Mouse (Mus musculus) liver, embryonic 14.5 days (tissue): ENCODE measurements around the gene Fam13c. TPM values are rescaled to one million over a fixed set of nuclear protein-coding genes. Genes with fewer than 3 reads are reported as not detected.
"Not testable (repeated sequence)": the region's sequence is repeated elsewhere in the genome, so short reads cannot be mapped to it uniquely, and the experiment has no call there.

Source experiments
- ATAC-seq: fragments of 200-750 bp; cut with Nextera tagmentation; 2 replicates; pipeline ENCODE4 v1.8.0; 2017; ENCODE audit warnings: moderate number of reproducible peaks, mild to moderate bottlenecking, moderate library complexity; ENCODE audit not compliant: insufficient read depth
- DNase-seq, 3 experiments: peaks; one replicate each; pipeline ENCODE4 v3.0.0-alpha.2; 2012 to 2013; ENCODE audit warnings: low read depth in 3 of 3, low spot score in 3 of 3
- H3K27ac ChIP-seq: fragments of 300-500 bp; sonication (generic); 2 replicates; pipeline ENCODE4 v1.5.1; 2014; ENCODE audit warnings: moderate library complexity, mild to moderate bottlenecking, control low read depth, inconsistent platforms
- H3K27me3 ChIP-seq: fragments of 300-500 bp; sonication (generic); 2 replicates; pipeline ENCODE4 v1.6.1; 2014; ENCODE audit warnings: mild to moderate bottlenecking, low read length, moderate library complexity; ENCODE audit not compliant: control insufficient read depth, insufficient read depth
- H3K36me3 ChIP-seq: fragments of 300-500 bp; sonication (generic); replicated peaks from 2 replicates; pipeline ENCODE4 v1.6.1; 2014; ENCODE audit warnings: low read depth; ENCODE audit not compliant: control insufficient read depth, insufficient read depth
- H3K4me1 ChIP-seq, 2 experiments: fragments of 200-500 bp in 1 of 2; fragments of 300-500 bp in 1 of 2; sonication (generic) in 1 of 2; replicated peaks; 2 replicates each; pipeline ENCODE4 v1.6.1; 2012 to 2014; ENCODE audit warnings: antibody characterized with exemption in 1 of 2, inconsistent platforms in 1 of 2, low read length in 1 of 2; ENCODE audit not compliant: control insufficient read depth in 2 of 2, insufficient read depth in 2 of 2
- H3K4me2 ChIP-seq: fragments of 300-500 bp; sonication (generic); 2 replicates; pipeline ENCODE4 v1.6.1; 2014; ENCODE audit warnings: low read depth, mild to moderate bottlenecking, control low read depth, moderate library complexity
- H3K4me3 ChIP-seq, 2 experiments: fragments of 200-500 bp in 1 of 2; fragments of 300-500 bp in 1 of 2; sonication (generic) in 1 of 2; 2 replicates each; pipeline ENCODE4 v1.5.1; 2012 to 2014; ENCODE audit warnings: low read depth in 2 of 2, low read length in 2 of 2, mild to moderate bottlenecking in 2 of 2, control low read depth in 1 of 2, inconsistent platforms in 1 of 2, moderate library complexity in 1 of 2; ENCODE audit not compliant: insufficient read depth in 1 of 2
- H3K9ac ChIP-seq: fragments of 300-500 bp; sonication (generic); replicated peaks from 2 replicates; pipeline ENCODE4 v1.6.1; 2014; ENCODE audit warnings: mild to moderate bottlenecking, control low read depth, moderate library complexity
- H3K9me3 ChIP-seq: fragments of 300-500 bp; sonication (generic); 2 replicates; pipeline ENCODE4 v1.6.1; 2016; ENCODE audit warnings: low read length, mixed read lengths; ENCODE audit not compliant: control insufficient read depth
- CTCF ChIP-seq: IDR thresholded peaks from 2 replicates; pipeline ENCODE4 v1.5.1; 2016; ENCODE audit warnings: antibody characterized with exemption, low read depth, control low read depth
- EP300 ChIP-seq: IDR thresholded peaks from 2 replicates; pipeline ENCODE4 v1.6.1; 2016; ENCODE audit warnings: antibody characterized with exemption, low read depth
- WGBS: fragments of 180-500 bp; shearing (Covaris S2); extraction: QIAGEN DNeasy Blood & Tissue Kit; methylation state at CpG from one replicate; pipeline ENCODE4 v1.1.7; 2014; ENCODE audit not compliant: insufficient replicate concordance; 5-methylcytosine and 5-hydroxymethylcytosine counted together
- polyA plus RNA-seq, 2 experiments: library from polyadenylated mRNA; depleted of rRNA in 1 of 2; stranded (reverse) in 1 of 2; unstranded in 1 of 2; fragments of >200 nt; fragmentation: Nextera tagmentation in 1 of 2; extraction: Ambion mirVana in 1 of 2; gene quantifications; 2 replicates each; pipeline versions ENCODE4 v1.2.1 to v1.2.3; 2012 to 2014

The Fam13c gene
- polyA plus RNA-seq, 2 experiments: 0.08 to 0.11 TPM

DNA sequence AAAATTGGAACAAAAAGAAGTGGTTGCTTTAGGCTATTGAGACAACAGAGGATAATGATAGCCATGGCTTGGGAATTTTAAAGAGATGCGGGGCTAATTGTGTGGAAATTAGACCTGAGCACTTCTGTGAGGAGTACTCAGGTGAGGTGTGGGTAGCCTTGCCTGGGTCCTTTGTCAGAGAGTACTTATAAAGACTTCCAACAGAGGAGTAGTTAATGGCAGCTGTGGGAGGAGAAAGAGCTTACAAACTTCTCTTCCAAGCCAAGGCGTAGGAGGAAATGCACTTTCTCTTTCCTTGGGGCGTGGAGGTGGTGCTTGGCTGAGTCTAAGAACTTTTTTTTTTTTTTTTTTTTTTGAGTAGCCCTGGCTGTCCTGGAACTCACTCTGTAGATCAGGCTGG is 6.9 kb upstream of the Fam13c start:
- no peak overlapping the region for H3K9ac ChIP-seq
- no peaks in the 10 kb centered on the region for H3K27me3 ChIP-seq
- no peak for TF ChIP-seq CTCF
- no peak for TF ChIP-seq EP300
- no peaks in the 10 kb centered on the region for H3K4me1 ChIP-seq
- no peaks in the 10 kb centered on the region for H3K9me3 ChIP-seq
- DNase-seq (no peak), ATAC-seq (no peak)
- H3K36me3 ChIP-seq: no peaks in the 10 kb centered on the region
- no peak overlapping the region for H3K27ac ChIP-seq
- no peak overlapping the region for H3K4me3 ChIP-seq
- H3K4me2 ChIP-seq: no peak overlapping the region
- 63% methylated on average over 3 of the region's 3 CpGs for WGBS

DNA sequence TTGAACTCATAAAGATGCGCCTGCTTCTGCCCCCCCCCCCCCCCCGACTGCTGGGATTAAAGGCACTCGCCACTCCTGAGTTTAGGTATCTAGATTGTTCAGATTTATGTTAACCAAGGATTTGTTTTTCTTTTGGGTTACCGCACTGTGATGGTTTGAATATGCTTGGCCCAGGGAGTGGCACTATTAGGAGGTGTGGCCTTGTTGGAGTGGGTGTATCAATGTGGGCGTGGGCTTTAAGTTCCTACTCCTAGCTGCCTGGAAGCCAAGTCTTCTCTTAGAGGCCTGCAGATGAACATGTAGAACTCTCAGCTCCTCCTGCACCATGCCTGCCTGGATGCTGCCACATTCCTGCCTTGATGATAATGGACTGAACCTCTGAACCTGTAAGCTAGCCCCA is 6.5 kb upstream of the Fam13c start:
- WGBS: 64% methylated on average over 5 of the region's 5 CpGs
- ATAC-seq, H3K4me1 ChIP-seq, H3K4me3 ChIP-seq, H3K9ac ChIP-seq, H3K36me3 ChIP-seq, H3K4me2 ChIP-seq, H3K27ac ChIP-seq, H3K9me3 ChIP-seq, DNase-seq, H3K27me3 ChIP-seq: not testable (repeated sequence)

- H3K9ac ChIP-seq: no peak overlapping the region
- H3K27me3 ChIP-seq: no peaks in the 10 kb centered on the region
- no peaks in the 10 kb centered on the region for H3K4me1 ChIP-seq
- H3K4me2 ChIP-seq: no peak overlapping the region
- DNase-seq (no peak), ATAC-seq (no peak)
- no peaks in the 10 kb centered on the region for H3K36me3 ChIP-seq
- no peak overlapping the region for H3K4me3 ChIP-seq
- 58% methylated on average over 4 of the region's 4 CpGs for WGBS
- no peaks in the 10 kb centered on the region for H3K9me3 ChIP-seq
- H3K27ac ChIP-seq: no peak overlapping the region
- TF ChIP-seq CTCF: no peak
- no peak for TF ChIP-seq EP300
Measured at GRCm38 (mm10) chr10:70436656-70437055, 3.6 kb upstream of the Fam13c start.

DNA sequence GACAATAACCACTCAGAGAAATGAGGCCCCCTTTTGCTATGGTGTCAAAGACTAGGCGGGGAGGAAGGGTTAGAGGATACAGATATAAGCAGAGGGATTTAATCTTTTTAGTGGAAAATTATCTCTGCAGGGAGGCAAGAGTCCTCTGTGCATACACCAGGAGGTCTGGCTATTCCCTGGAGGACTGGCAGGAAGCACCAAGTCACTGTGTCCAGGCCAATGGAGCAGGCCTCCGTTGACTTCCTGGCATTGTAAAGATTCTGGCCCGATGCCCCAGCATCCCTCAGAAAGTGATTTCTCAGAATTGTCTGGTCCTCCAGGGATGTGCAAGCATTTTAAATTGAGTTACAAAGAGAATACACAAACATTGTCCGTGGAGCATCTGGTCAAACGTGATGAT is 3.0 kb upstream of the Fam13c start:
- Histone ChIP-seq H3K4me3 (no peak overlapping the region), H3K27me3 (no peaks in the 10 kb centered on the region), H3K4me1 (no peaks in the 10 kb centered on the region), H3K9ac (no peak overlapping the region), H3K36me3 (no peaks in the 10 kb centered on the region), H3K27ac (no peak overlapping the region), H3K4me2 (no peak overlapping the region), H3K9me3 (no peaks in the 10 kb centered on the region)
- no peak for TF ChIP-seq EP300
- no peak for TF ChIP-seq CTCF
- DNase-seq: no peak
- no peak for ATAC-seq
- WGBS: 43% methylated on average over 5 of the region's 5 CpGs

DNA sequence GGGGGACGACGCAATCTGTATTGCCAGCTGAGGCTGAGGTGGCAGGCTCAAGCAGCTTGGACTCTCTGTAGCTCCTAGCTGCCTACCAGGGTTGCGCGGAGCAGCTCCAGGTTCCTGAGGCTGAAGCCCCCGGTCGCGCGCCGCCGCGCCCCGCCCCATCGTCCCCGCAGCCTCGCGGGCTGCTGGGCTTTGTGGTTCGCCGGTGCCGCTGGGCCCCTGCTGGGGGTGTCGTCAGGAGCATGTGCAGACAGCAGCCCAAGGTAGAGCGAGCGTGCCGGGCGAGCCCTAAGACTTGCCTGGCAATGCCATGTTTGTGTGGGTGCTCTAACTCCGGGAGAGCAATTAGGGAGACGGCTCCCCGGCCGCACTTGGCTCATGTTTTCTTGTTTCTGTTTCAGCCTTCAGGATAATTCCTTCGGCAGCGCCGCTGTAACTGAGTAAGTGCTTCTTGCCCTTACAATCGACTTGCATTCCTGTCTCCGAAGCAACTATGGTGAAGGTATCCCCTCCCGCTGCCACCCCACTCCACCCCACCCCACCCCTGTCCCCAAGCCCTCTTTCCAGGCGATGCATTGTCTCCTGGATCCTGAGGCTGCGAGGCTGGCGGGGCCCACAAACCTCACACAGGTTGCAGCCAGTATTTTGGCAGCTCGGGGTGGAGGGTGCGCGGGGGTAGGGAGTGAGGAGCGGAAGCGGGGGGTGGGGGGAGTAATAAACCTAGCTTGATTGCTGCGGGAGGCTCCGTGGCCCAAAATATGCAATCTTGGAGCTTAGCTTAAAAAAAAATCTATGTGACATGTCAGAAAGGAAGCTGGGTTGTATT is 569 bp downstream of the Fam13c start:
- H3K4me3 ChIP-seq: peak overlapping the region; percentile 43 to 53
- DNase-seq: no peak
- no peak overlapping the region for H3K27ac ChIP-seq

More for the DNA sequence above, 569 bp downstream of the Fam13c start:
- Histone ChIP-seq H3K9ac (no peak overlapping the region), H3K9me3 (no peaks in the 10 kb centered on the region), H3K27me3 (no peaks in the 10 kb centered on the region), H3K4me2 (peak overlapping the region; percentile 60), H3K36me3 (no peaks in the 10 kb centered on the region), H3K4me1 (no peaks in the 10 kb centered on the region)
- TF ChIP-seq CTCF: no peak
- TF ChIP-seq EP300: no peak
- WGBS: 2% methylated on average over 43 of the region's 44 CpGs
- no peak for ATAC-seq
